Mouse (Mus musculus) inflammation-experienced regulatory T-cells (primary cell): ENCODE measurements around the gene A26c2. TPM values are rescaled to one million over a fixed set of nuclear protein-coding genes. Genes with fewer than 3 reads are reported as not detected.

Source experiments
- polyA plus RNA-seq, 2 experiments: library from polyadenylated mRNA; unstranded; fragments of 100-300 nt; shearing (Covaris generic); gene quantifications; one replicate each; pipeline ENCODE4 v1.2.1; 2017

Gene A26c2
- not detected for polyA plus RNA-seq

GRCm38 (mm10) chr7:62823573-62823972 is at the start of gene A26c2:
Gene A26c2, minus strand, starts transcription at chr7:62823673.

